Mouse (Mus musculus) liver, adult 2 months (tissue): Measurements from ENCODE around the gene Sall4.

ENCODE experiments used
- CTCF ChIP-seq: fragments of 200-500 bp; IDR thresholded peaks from 2 replicates; pipeline ENCODE4 v1.5.1; 2011; ENCODE audit warnings: low read depth, low read length, control low read depth
- POLR2A ChIP-seq: fragments of 200-500 bp; IDR thresholded peaks from 2 replicates; pipeline ENCODE4 v1.6.1; 2011; ENCODE audit warnings: low read length, control low read depth; ENCODE audit not compliant: insufficient read depth; ENCODE audit errors: extremely low read depth

DNA sequence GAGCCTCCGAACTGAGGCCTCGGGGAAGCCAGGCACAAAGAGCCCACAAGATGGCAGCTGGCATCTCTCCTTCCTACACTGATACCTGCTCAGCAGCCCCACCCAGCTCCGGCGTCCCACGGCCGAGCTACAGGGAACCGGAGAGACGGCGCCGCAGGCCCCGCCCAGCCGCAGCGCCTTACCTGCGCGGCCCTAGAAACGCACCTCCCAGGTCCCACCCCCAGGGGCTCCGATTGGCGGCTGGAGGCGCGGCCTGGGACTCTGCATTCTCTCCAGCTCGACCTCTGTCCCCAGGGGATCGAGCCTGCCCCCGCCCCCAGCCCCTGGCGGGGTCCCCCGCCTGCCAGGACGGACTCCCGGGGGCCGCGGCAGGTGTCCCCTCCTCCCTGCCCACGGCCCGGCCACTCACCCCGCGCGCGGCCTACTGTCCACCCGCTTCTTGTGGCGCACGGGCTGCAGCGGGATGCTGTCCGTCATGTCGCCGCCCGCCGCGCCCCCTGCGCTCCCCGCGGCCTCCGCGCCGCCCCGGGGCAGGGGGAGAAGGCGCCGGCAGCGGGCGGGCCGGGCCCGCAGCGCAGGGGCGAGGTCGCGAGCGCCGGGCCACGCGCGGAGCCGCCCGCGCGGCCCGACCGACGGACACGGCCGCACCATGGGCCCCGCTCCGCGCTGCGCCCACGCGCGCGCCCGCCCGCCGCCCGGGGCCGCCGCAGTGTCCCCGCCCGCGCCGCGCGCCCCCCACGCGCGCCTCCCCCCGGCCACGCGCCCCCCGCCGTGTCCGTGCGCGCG is 26.3 kb downstream of the Sall4 start:
- TF ChIP-seq CTCF (peak; percentile 12; the same call in 1 of the 2 replicates), POLR2A (0 out of 2 replicates have a peak, but pooled peaks have one; percentile 33)
